Mouse (Mus musculus): Measurements from ENCODE around the gene Nf1.

The Nf1 gene

DNA sequence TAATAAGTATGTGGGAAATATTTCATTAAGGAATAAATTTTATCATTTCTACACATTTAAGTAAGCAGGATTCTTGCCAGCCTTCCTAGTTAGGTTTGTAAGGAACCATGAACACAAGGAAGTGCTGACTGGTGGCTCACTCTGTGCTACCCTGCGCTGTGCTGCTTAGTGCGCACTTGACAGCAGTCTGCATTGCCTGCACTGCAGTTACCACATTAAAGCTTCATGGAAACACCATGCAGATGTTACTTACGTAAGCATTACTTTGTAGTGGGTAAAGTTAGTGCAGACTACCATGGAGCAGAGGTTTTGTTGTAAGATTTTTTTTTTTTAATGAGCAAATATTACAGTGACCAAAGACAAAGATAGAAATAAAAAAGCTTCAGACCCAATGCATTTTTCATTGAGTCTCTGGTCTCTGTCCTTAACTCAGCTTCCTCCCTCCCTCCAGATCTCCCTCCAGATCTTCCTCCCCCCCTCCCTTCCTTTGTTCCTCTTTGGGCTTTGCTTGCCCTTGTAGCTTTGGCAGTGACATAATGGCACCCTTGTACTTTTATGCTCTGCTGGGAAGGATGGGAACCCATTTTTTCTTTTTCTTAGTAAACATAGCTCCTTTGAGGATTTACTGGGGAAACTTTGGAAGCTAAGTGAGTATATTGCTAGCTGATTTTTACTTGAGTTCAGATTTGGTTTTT is 121.4 kb downstream of the Nf1 start:
- DNase-seq (ENCODE audit: low spot score), result no peak

GRCm38 (mm10) chr11:79468097-79468496 is 128.6 kb downstream of the Nf1 start:
- DNase-seq (ENCODE audit: low spot score), result no peak

DNA sequence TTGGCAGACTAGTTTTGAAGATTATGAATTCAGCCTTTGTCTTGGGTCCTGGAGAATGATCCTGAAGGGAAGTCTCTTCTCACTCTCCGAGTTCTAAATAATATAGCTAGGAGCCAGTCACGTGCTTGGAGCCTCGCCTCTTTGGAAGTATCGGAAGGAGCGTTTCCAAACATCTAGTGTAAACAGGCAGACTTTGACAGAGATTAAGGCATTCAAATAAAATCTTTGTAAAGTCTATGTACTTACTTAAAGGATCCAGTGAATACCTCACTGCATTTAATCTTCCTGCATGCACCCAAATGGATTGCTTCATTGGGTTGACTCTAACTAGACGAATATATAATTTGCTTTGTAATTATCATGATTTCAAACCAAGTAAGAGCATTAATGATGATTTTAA is 143.9 kb downstream of the Nf1 start:
- DNase-seq (ENCODE audit: low spot score), result no peak

- DNase-seq (ENCODE audit: low spot score), result no peak
Observed at GRCm38 (mm10) chr11:79483876-79484528, 144.5 kb downstream of the Nf1 start.

GRCm38 (mm10) chr11:79484721-79485120 is 145.2 kb downstream of the Nf1 start:
- no peak for DNase-seq (ENCODE audit: low spot score)

GRCm38 (mm10) chr11:79494976-79495800 is 155.7 kb downstream of the Nf1 start:
- DNase-seq (ENCODE audit: low spot score), result no peak

DNA sequence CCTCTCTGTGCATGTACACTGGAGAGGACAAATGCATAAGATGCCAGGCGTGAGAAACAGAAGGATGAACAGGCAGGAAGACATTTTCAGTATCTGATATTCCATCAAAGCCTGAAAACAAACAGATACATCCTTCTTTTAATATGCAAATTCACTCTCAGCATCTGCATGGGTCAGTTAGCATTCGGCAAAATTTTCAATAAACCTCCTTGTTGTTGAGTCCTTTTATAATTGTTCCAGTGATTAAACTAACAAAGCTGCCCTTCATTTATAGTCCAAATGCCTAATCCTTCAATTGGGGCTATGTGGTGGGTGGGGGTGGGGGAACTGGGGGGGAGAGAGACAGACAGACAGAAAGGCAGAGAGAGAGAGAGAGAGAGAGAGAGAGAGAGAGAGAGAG is 163.4 kb downstream of the Nf1 start:
- no peak for DNase-seq (ENCODE audit: low spot score)

GRCm38 (mm10) chr11:79503845-79504244 is 164.4 kb downstream of the Nf1 start, which contains the start of gene Omg:
Omg (minus strand) TSS chr11:79504084.
- no peak for DNase-seq (ENCODE audit: low spot score)

DNA sequence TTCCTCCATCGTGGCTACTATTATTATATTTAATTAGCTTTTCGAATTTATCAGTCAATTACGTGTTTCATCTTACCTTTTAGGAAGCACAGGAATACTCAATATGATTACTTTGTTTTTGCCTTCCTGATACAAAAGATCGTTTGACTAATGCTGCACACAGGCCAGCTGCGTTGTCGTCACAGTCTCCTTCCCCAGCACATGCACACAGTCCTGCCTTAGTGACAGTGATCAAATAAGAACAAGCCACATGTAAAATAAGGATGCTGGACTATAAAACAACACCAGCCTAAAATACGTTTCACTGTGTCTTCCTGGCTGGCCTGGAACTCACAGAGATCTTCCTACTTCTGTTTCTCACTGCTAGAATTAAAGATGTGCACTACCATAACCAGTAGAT is 165.0 kb downstream of the Nf1 start:
- DNase-seq (ENCODE audit: low spot score), result no peak

DNA sequence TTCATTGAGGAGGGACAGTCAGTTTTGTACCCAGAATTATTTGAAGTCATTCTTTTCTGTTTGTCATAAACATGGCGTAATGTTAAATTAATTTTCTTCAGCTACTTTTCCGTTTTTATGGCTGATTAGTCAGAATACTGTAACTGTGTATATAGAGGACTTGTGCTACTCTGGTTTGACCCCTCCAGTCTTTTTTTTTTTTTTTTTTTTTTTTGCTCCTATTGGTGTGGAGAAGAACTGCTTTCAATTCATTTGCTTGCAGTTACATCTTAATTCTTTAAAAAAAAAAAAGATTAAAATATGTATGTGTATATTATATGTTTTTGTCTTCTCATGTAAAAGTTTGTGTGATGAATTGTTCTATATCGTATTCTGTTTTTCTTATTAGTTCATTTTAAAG is 172.5 kb downstream of the Nf1 start:
- DNase-seq (ENCODE audit: low spot score), result no peak

- DNase-seq (ENCODE audit: low spot score), result no peak
Observed at GRCm38 (mm10) chr11:79515331-79515730, 175.8 kb downstream of the Nf1 start.

DNA sequence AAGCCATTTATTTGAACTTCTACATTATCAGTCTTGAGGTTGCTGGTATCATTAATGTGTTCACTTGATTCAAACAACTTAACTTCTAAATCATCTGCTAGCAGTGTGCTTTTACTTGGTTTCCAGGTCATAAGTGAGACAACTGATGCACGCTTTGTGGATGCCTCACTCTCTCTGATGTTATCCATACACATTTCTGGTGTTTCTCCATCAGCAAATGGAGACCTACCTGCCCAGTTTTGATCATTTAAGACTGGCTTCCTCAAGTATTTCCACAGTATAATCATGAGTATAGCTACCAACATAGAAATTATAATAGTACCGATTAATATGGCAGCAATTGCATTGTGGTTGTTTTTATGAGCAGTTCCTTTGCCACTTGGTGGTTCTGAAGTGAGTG is 176.3 kb downstream of the Nf1 start:
- DNase-seq (ENCODE audit: low spot score), result no peak

- no peak for DNase-seq (ENCODE audit: low spot score)
Observed at GRCm38 (mm10) chr11:79519299-79519698, 179.8 kb downstream of the Nf1 start.

DNA sequence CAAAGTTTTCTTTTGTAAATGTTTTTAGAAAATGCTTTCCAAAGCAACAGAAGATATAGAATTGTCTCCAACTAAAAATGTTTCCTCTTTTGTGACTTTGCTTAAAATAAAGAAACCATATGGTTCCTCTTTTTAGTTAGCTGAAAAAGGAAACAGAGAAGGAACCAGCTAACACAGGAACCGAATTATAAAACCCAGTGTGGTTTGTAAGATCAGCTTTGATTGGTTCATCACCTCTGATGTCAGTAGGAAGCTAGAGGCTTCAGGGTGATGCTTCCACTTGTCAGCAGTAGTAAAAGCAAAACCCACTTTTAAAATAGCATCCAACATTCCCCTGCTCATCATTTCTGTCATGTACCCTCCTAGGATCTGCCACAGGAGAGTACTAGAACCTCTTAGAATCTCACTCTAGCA is 180.4 kb downstream of the Nf1 start:
- no peak for DNase-seq (ENCODE audit: low spot score)

- no peak for DNase-seq (ENCODE audit: low spot score)
Observed at GRCm38 (mm10) chr11:79520772-79521171, 181.3 kb downstream of the Nf1 start.

DNA sequence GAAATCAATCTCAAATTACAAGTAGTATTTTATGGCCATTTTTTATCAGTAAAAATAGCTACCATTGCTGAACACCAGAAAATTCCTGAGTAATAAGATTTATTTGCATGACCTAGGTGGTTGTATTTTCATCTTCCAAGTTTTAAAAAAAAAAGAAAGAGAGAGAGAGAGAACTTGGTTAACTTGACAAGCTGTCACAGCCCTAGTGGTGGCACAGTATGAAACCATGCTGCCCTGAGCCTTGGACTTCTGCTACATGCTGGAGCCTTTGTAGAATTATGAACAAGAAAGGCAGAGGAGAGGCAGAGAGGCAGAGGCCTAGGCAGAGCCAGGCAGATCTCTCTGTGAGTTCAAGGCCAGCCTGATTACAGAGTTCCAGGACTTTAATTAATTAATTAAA is 182.4 kb downstream of the Nf1 start:
- DNase-seq (ENCODE audit: low spot score), result no peak

GRCm38 (mm10) chr11:79522944-79523343 is 183.5 kb downstream of the Nf1 start:
- no peak for DNase-seq (ENCODE audit: low spot score)

DNA sequence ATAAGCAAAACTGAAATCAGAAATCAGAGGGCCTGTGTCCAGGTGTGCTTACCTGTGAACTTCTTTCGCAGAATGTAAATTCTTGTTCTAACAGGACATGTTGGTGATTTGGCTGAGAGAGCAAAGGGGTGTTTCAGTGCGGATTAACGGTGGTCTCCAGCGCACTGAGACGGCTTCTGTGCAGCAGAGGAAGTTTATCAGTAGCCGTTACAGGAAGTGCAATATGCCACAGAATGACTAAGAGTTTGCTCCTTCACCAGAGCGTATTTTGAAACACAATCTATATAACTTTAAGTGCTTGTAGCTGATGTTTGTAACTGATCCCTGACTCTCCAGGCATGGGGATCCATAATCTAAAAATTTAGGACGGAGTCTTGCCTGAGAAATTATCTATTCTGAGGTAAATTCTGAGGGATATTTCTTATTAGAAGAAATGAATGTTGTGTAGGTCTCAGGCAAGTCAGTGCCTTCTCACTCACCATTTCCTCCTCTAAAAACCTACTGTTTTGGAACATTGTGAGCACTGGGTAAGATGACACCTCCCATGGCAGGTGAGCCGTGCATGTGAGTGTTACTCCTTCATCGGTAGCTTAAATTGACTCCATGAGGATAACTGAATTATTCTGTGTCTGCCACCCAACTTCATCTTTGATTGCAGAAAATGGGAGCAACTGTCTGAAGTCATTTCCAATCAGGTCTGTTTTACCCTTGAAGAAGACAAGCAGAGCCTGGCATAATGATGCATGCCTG is 184.2 kb downstream of the Nf1 start, which contains the start of gene Evi2b:
Gene Evi2b (minus strand): TSS at position 203 of the 750 bp plus-strand sequence.
- no peak for DNase-seq (ENCODE audit: low spot score)

DNA sequence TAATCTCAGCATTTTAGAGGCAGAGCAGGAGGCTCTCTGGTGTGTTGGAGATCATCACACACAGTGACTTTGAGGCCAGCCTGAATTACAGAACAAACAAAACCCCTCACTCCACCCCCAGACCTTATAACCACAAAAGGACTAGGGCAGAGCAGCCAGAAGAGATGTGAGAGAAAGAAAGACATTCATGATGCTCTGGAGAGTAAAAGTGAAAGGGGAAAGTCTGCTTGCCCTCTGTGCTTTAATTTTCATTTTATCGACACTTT is 184.8 kb downstream of the Nf1 start:
- no peak for DNase-seq (ENCODE audit: low spot score)

- no peak for DNase-seq (ENCODE audit: low spot score)
Observed at GRCm38 (mm10) chr11:79526549-79526948, 187.1 kb downstream of the Nf1 start.

GRCm38 (mm10) chr11:79527015-79527738 is 187.7 kb downstream of the Nf1 start:
- DNase-seq (ENCODE audit: low spot score), result no peak

Data from c-Kit-positive CD71-positive TER-119-positive erythroid progenitor cells, embryonic 14.5 days (primary cell).